Mouse (Mus musculus) heart, embryonic 12.5 days (tissue): ENCODE data around the gene Cipc. TPM values are rescaled to one million over a fixed set of nuclear protein-coding genes. Genes with fewer than 3 reads are reported as not detected.
A peak's percentile ranks its signal among the peaks of the same experiment; 100 is the strongest.

ENCODE experiments used
- ATAC-seq: fragments of 200-750 bp; cut with Nextera tagmentation; 2 replicates; pipeline ENCODE4 v1.8.0; 2017; ENCODE audit warnings: moderate TSS enrichment, moderate library complexity; ENCODE audit not compliant: insufficient number of reproducible peaks, low FRiP score
- H3K27ac ChIP-seq: fragments of 300-500 bp; sonication (generic); 2 replicates; pipeline ENCODE4 v1.5.1; 2016; ENCODE audit warnings: mild to moderate bottlenecking, moderate library complexity; ENCODE audit not compliant: poor library complexity, severe bottlenecking
- H3K27me3 ChIP-seq: fragments of 300-500 bp; sonication (generic); replicated peaks from 2 replicates; pipeline ENCODE4 v1.6.1; 2016; ENCODE audit warnings: mild to moderate bottlenecking, moderate library complexity
- H3K36me3 ChIP-seq: fragments of 300-500 bp; sonication (generic); 2 replicates; pipeline ENCODE4 v1.6.1; 2016; ENCODE audit warnings: mild to moderate bottlenecking, moderate library complexity
- H3K4me1 ChIP-seq: fragments of 300-500 bp; sonication (generic); replicated peaks from 2 replicates; pipeline ENCODE4 v1.6.1; 2016; ENCODE audit warnings: mild to moderate bottlenecking
- H3K4me2 ChIP-seq: fragments of 300-500 bp; sonication (generic); 2 replicates; pipeline ENCODE4 v1.6.1; 2016; ENCODE audit warnings: mild to moderate bottlenecking, moderate library complexity
- H3K4me3 ChIP-seq: fragments of 300-500 bp; sonication (generic); 2 replicates; pipeline ENCODE4 v1.5.1; 2016; ENCODE audit warnings: mild to moderate bottlenecking
- H3K9ac ChIP-seq: fragments of 300-500 bp; sonication (generic); 2 replicates; pipeline ENCODE4 v1.6.1; 2016; ENCODE audit warnings: mild to moderate bottlenecking, moderate library complexity
- H3K9me3 ChIP-seq: fragments of 300-500 bp; sonication (generic); replicated peaks from 2 replicates; pipeline ENCODE4 v1.6.1; 2016; ENCODE audit warnings: mild to moderate bottlenecking, moderate library complexity
- WGBS: fragments of 180-500 bp; shearing (Covaris S2); methylation state at CpG from one replicate; pipeline ENCODE4 v1.1.7; 2016; 5-methylcytosine and 5-hydroxymethylcytosine counted together
- polyA plus RNA-seq: library from polyadenylated mRNA; unstranded; fragments of >200 nt; fragmentation: Nextera tagmentation; extraction: Ambion mirVana; gene quantifications from 2 replicates; pipeline ENCODE4 v1.2.1, GENCODE M21; 2016

The Cipc gene
- polyA plus RNA-seq = 28.9 and 29.3 TPM in 2 replicates

DNA sequence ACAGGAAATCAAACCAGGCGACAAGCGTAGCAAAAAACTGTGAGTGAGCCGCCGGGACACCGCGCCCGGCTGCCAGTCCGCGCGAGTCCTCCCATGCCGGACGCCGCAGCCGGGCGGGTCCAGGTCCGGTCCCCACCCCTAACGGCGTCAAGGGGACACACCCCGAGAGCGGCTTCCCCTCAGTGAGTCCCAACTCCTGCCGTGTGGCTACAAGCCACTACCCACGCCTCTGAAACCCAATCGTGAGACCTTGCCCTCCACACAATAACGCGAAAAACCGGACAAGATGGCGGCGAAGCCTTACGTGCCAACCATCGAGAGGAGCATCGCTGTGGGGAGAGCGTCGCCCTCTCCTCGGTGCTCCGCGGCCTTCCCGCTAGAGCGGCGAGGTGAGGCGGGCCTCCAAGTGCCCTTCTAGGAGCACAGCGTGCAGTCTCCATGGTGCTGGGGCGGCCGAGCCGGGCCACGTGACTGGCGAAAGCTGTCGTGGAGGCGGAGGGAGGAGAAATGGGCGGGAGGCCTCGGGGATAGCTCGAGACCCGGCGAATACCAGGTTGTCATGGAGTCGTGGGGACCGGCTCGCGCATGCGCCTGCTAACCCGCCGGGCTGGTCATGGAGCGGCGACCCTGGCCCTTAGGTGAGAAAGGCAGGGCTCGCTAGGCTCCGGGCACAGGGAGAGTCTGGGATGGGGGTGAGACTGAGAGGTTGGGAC, at the start of gene Cipc:
Cipc (plus strand) TSS at position 182 of the 713 bp plus-strand sequence.
- no peaks in the 10 kb centered on the region for H3K9me3 ChIP-seq
- H3K4me2 ChIP-seq = peak within 1 kb of the TSS; percentile 82
- H3K9ac ChIP-seq = peak within 1 kb of the TSS; percentile 78
- peak; percentile 99 for ATAC-seq
- peak within 1 kb of the TSS; percentile 54 for H3K4me3 ChIP-seq
- no peaks in the 10 kb centered on the region for H3K27me3 ChIP-seq
- under 1% methylated on average over 64 of the region's 64 CpGs for WGBS
- H3K36me3 ChIP-seq = no peaks in the 10 kb centered on the region
- H3K4me1 ChIP-seq = peaks cover 38% of the 10 kb centered on the region
- peak within 1 kb of the TSS; percentile 97 for H3K27ac ChIP-seq

DNA sequence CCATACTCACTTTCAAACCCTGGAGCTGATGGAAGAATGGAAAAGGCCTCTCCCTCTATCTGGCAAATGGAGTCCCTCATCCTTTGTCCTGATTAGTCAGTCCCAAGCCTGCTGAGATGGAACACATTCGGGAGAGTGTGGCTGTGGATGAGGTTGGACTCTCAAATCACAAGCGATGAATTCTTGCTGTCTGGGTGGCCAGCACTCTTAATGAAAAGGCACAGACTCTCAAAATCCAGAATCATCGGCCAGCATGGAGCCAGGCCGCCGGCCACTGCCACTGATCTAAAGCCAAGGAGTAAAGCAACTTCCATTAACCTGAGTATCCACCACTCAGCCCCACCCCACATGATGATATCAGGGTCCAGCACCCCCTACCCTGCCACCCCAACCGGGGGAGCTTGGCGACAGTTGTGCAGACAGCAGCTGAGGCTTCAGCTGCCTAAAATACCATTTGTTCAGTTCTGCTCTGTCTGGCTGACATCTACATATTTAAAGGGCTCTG, 49.0 kb upstream of the Cipc start:
- no peaks in the 10 kb centered on the region for H3K27me3 ChIP-seq
- peak overlapping the region; percentile 49 for H3K9ac ChIP-seq
- H3K4me3 ChIP-seq = no peak overlapping the region
- H3K9me3 ChIP-seq = no peaks in the 10 kb centered on the region
- H3K4me1 ChIP-seq = peaks cover 69% of the 10 kb centered on the region
- H3K27ac ChIP-seq = peak overlapping the region; percentile 95
- 44% methylated on average over 7 of the region's 7 CpGs for WGBS
- no peak overlapping the region for H3K4me2 ChIP-seq
- no peaks in the 10 kb centered on the region for H3K36me3 ChIP-seq
- ATAC-seq = no peak

DNA sequence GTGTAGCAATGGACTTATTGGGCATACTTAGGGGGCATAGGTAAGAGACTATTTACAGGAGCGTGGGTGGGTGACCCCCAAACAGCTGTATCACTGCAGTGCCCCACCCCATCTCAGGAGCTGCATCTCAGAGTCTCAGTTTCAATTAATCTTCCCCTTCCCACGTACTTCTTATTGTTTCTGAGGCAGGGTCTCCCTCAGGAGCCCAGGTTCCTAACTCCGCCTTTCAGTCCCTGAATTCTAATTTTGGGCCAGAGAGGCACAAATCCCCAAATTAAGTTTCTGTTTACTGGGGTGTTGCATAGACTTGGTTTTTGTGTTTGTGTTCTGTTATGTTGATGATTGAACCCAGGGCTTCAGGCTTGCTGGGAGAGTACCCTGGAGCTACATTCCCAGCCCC, 48.4 kb upstream of the Cipc start:
- H3K9ac ChIP-seq = peak overlapping the region; percentile 46
- WGBS = 61% methylated on average over 3 of the region's 3 CpGs
- peaks cover 63% of the 10 kb centered on the region for H3K4me1 ChIP-seq
- no peaks in the 10 kb centered on the region for H3K36me3 ChIP-seq
- no peak for ATAC-seq
- H3K9me3 ChIP-seq = no peaks in the 10 kb centered on the region
- H3K27me3 ChIP-seq = no peaks in the 10 kb centered on the region
- no peak overlapping the region for H3K4me2 ChIP-seq
- H3K4me3 ChIP-seq = no peak overlapping the region
- H3K27ac ChIP-seq = peak overlapping the region; percentile 95

DNA sequence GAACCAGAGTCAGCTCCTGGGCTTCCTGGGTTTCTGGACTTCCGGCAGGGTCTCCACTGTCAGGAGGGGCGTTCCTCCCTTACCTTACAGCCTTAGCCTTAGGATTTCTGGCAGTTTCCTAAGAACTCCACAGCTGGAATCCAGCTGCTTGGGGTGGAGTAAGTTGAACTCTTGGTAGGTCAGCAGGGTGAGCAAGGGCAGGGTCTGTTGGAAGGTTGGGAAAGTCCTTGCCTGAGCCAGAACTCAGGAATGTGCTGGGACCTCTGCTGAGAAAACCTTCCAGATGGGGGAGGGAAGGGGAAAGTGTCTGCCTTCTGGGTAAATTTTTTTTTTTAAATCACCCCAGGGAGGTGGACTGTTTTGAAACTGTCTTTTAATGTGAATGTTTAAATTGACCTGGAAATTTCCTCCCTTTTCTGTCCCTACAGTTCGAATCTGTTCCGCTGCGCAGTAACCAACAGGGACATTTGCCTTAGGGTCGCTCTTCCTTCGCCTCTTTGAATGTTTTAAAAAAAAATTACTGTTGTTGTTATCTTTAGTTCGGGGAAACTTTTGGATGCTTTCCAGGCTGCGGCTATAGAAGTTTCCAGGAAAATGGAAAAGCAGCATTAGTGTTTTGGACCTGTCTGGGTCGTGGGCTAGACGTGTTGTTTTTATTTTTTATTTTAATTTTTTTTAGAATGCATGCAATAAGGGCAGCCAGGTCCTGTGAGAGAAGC, 47.2 kb upstream of the Cipc start:
- 46% methylated on average over 11 of the region's 11 CpGs for WGBS
- no peak overlapping the region for H3K4me3 ChIP-seq
- no peaks in the 10 kb centered on the region for H3K36me3 ChIP-seq
- H3K4me2 ChIP-seq = peak overlapping the region; percentile 27
- peaks cover 60% of the 10 kb centered on the region for H3K4me1 ChIP-seq
- H3K9ac ChIP-seq = 0 out of 2 replicates have a peak overlapping the region, but pooled peaks have one; percentile 17
- peak overlapping the region; percentile 85 for H3K27ac ChIP-seq
- no peaks in the 10 kb centered on the region for H3K9me3 ChIP-seq
- no peaks in the 10 kb centered on the region for H3K27me3 ChIP-seq
- no peak for ATAC-seq

DNA sequence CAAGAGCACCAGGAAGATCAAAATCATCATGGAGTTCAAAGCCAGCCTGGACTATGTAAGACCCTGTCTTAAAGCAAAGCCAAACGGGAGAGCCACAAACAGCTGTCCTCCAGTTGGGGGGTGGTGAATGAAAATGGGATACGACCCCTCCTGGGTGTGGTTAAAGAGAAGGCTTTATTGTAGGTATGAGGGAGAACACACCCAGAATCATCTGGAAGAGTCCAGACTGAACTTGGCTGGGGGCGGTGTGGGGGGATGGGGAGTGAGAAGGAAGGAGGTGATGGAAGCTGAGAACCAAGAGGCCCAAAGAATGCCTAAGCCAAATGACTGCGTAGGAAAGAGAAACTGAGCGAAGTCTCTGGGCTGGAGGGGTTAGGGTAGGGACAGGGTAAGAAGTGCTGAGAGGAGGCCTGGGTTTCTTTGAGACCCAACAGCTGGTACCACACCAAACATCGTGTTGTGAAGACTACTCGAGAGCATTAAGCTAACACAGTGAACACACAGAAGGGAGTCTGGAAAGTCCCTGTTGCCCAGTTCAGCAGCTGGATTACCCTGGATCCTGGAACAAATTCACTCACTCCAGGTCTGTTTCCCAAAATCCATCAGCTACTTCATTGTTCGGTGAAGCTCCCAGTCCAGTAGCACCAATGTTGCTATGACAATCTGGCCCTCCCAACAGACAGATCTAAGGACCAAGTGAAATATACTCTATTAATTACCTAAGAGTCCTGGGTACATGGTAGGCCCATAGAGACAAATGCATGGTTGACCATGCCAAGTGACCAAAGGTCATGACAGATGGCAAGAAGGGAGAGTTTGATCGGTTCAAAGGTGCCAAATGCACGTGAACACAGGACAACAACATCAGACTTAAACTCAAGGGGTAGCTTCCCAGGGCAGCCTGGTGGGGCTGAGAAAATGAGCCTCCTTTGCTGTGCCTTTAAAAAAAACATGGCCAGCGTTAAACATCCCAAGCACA, 42.7 kb upstream of the Cipc start:
- Histone ChIP-seq H3K4me3 (no peak overlapping the region), H3K36me3 (no peaks in the 10 kb centered on the region), H3K4me2 (no peak overlapping the region), H3K4me1 (peaks cover 25% of the 10 kb centered on the region), H3K27ac (no peak overlapping the region), H3K9me3 (no peaks in the 10 kb centered on the region), H3K9ac (no peak overlapping the region), H3K27me3 (no peaks in the 10 kb centered on the region)
- no peak for ATAC-seq
- 79% methylated on average over 11 of the region's 11 CpGs for WGBS

DNA sequence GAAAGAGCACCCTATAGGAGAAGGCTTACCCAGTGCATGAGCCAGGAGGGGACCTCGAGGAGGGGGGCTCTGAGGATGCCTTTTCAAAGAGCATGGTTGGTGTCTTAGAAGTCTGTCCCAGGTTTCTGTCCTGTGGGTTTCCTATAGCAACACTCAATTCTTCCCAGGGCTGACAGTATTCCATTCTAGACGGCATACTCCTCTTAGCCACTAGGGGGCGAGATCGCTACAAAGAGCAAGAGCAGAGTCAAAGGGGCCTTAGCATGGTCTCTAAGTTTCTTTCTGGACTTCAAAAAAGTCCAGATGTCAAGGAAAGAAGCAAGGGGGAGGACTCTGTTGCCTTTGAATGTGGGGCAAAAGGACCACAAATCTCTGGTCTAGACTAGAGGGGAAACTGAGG, 41.6 kb upstream of the Cipc start:
- no peaks in the 10 kb centered on the region for H3K27me3 ChIP-seq
- WGBS = 22% methylated on average over 4 of the region's 4 CpGs
- no peak overlapping the region for H3K27ac ChIP-seq
- peaks cover 17% of the 10 kb centered on the region for H3K4me1 ChIP-seq
- no peak overlapping the region for H3K4me3 ChIP-seq
- H3K9ac ChIP-seq = no peak overlapping the region
- no peak for ATAC-seq
- no peaks in the 10 kb centered on the region for H3K36me3 ChIP-seq
- H3K9me3 ChIP-seq = no peaks in the 10 kb centered on the region
- no peak overlapping the region for H3K4me2 ChIP-seq

DNA sequence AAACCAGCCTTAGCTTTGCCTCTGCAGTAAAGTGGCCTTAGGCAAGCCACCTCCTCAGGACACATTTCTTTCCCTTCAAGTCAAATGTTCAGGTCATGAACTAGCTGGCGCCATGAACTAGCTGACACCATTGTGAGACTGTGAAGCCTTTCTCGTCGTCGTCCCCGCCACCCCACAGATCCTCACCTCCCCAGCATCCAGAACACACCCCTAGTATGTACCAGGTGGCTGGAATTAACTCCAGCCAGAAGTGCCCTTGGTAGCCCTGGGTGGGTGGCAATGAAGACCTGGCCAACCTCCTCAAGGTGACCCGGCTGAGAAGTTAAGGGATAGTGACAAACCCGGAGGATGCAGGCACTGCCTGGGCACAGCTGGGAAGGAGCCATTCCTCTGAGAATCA, 41.0 kb upstream of the Cipc start:
- Histone ChIP-seq H3K27ac (no peak overlapping the region), H3K9ac (no peak overlapping the region), H3K4me2 (no peak overlapping the region), H3K36me3 (no peaks in the 10 kb centered on the region), H3K4me3 (no peak overlapping the region), H3K4me1 (peaks cover 12% of the 10 kb centered on the region), H3K27me3 (no peaks in the 10 kb centered on the region), H3K9me3 (no peaks in the 10 kb centered on the region)
- WGBS = 57% methylated on average over 7 of the region's 7 CpGs
- ATAC-seq = no peak

DNA sequence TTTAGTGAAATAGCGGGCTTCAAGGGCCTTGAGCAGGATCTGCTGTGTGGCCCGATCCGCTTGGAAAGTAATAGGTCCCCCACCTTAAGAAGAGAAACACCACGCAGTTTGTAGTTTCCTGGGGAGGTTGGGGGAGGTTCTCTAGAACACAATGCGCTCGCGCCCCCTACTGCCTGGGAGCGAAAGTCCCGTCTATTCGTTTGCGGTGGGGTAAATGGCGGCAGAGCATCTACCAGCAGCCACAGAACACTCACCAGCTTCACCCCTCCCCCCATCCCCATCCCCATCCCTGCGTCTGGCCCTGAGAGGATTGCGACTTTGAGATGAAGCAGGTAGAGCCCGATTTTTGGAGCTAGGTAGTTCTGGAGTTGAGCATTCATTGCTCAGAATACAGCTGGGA, 40.4 kb upstream of the Cipc start:
- no peak overlapping the region for H3K4me2 ChIP-seq
- WGBS = 3% methylated on average over 15 of the region's 15 CpGs
- no peaks in the 10 kb centered on the region for H3K9me3 ChIP-seq
- ATAC-seq = no peak; the same call in 1 of the 2 replicates
- H3K27me3 ChIP-seq = no peaks in the 10 kb centered on the region
- no peak overlapping the region for H3K4me3 ChIP-seq
- peaks cover 11% of the 10 kb centered on the region for H3K4me1 ChIP-seq
- no peak overlapping the region for H3K27ac ChIP-seq
- H3K9ac ChIP-seq = no peak overlapping the region
- no peaks in the 10 kb centered on the region for H3K36me3 ChIP-seq

DNA sequence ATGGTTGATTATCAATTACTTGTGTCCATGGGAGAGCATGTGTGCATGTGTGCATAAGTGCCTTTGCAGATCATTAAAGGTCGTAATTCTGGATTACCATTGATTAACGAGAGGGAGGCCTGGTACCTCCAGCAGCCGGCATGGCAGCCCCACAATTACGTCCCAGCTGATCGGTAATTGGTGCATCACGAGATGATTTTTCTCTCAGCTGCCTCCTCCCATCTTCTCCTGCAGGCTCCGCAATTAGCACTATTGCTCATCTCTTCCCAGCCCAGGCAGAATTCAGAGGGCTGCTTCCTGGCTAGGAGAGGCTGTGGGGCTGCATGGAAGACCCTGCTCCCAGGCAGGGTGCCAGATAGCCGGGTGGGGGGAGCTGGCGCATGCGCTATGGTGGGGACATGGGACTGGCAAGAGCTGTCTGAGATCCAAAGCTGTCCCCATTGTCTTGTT, 35.3 kb upstream of the Cipc start:
- WGBS = 63% methylated on average over 10 of the region's 10 CpGs
- no peaks in the 10 kb centered on the region for H3K36me3 ChIP-seq
- no peaks in the 10 kb centered on the region for H3K27me3 ChIP-seq
- ATAC-seq = no peak
- H3K4me2 ChIP-seq = no peak overlapping the region
- H3K4me1 ChIP-seq = peaks cover 31% of the 10 kb centered on the region
- no peak overlapping the region for H3K9ac ChIP-seq
- H3K9me3 ChIP-seq = no peaks in the 10 kb centered on the region
- H3K27ac ChIP-seq = no peak overlapping the region
- H3K4me3 ChIP-seq = no peak overlapping the region

DNA sequence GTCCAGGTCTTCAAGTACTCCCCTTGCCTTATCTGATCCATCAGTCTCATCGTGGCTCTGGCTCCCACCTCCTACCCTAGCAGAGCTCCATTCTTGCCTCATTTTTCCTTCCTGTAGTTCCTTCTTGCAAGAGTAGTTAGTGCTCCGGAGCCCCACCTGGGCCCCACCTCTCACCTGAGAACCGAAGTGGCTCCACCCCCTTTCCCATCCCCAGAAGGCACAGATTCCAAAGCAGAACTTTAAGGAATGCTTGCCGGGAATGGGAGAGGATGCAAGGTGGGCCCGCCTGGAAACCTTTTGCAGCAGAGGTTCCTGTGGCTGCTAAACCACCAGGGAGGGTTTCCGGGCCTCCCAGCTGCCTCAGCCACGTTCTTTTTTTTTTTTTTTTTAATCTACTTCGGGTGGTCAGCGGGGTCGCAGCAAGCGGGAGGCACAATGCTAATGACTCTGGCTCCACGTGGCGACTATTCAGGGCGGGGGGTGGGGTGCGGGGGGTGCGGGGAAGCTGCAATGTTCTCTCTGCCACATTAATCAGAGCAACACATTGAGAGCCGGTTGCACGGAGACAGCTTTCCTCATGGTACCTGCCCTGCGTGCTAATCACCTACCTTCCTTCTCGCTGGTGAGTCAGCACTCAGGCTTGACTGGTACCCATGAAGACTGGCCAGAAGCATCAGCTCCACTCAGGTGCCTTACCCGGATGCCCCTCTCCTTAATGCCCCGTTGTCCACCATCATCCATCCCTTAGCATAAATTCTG, 34.3 kb upstream of the Cipc start:
- Histone ChIP-seq H3K9me3 (no peaks in the 10 kb centered on the region), H3K4me1 (peaks cover 31% of the 10 kb centered on the region), H3K4me2 (peak overlapping the region; percentile 53), H3K36me3 (no peaks in the 10 kb centered on the region), H3K27ac (no peak overlapping the region), H3K27me3 (no peaks in the 10 kb centered on the region), H3K4me3 (no peak overlapping the region), H3K9ac (peak overlapping the region; percentile 5; the same call in 1 of the 2 replicates)
- 7% methylated on average over 22 of the region's 22 CpGs for WGBS
- ATAC-seq = no peak
